Mouse (Mus musculus) ES-Bruce4 (cell line): ENCODE measurements around the gene Dirc2.

Experiments used
- CTCF ChIP-seq: IDR thresholded peaks from one replicate; pipeline ENCODE4 v1.8.1; 2011; ENCODE audit warnings: low read depth, low read length
- EP300 ChIP-seq: IDR thresholded peaks from 2 replicates; pipeline ENCODE4 v1.6.1; 2011; ENCODE audit warnings: low read depth, low read length; ENCODE audit not compliant: insufficient read depth
- POLR2A ChIP-seq: IDR thresholded peaks from one replicate; pipeline ENCODE4 v1.8.1; 2011; ENCODE audit warnings: low read length; ENCODE audit not compliant: insufficient read depth

DNA sequence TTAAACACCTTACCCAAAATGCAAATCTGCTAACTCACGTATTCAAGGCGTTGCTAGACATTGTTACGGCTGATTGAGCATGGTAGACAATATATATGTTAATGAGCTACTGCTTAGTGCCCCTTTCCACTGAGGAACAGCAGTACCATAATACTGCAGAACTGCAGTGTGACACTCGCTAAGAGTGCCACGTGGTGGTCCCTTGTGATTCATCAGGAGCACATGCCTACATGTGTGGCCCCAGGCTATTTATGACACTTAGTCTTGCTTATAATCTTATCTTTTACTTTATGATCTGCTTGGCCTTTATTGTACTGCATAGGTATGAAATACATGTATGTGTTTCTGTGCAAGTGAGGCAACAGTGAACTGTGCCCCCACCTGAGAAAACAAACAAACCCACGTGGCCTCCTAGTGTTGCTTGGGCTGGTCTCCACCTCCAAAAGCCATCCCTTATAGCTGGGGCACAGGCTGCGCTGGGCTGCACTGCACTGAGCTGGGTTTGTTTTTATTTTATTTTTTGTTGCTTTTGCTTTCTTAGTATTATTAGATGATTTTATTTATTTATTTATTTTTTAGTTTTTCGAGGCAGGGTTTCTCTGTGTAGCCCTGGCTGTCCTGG, 18.5 kb upstream of the Dirc2 start:
- no peak for TF ChIP-seq EP300
- TF ChIP-seq CTCF = no peak
- no peak for TF ChIP-seq POLR2A
